ENCODE assay signal across 8 mouse cellular contexts in the genomic region with DNA sequence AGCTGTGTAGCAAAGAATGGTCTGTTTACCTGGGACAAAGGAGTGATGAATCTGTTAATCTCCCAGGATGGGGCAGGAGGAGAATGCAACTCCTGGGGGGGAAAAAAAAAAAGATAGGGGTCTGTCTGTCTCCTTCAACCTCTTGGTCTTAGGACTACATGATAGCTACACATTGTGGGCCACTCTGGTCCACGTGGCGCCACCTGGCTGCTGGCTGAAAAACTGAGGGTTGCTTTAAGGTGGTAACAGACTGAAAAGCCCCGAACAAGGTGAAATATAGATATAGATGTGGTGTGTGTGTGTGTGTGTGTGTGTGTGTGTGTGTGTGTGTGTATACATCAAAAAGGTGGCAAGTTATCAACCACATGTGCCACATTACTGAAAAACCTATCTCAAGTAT.
A peak's percentile ranks its signal among the peaks of the same experiment; 100 is the strongest.
DNase-seq lines count a peak whose midpoint lies in the region; ATAC-seq lines count a peak whose summit lies in the region.

No protein-coding gene starts in this region.

- ATAC-seq in common myeloid progenitor, adult 5-6 weeks (replicated peaks; ENCODE audit: low read depth, poor library complexity, severe bottlenecking), result peak; percentile 52; the same call in 1 of the 2 replicates
- no peak for ATAC-seq in erythroid progenitor cell, adult 5-6 weeks (replicated peaks; ENCODE audit: low FRiP score, poor library complexity, severe bottlenecking)

- peak; percentile 14 to 61 for DNase-seq in adrenal gland, adult (ENCODE audit: inconsistent age in 2 of 2, low spot score in 1 of 2)
- DNase-seq in adrenal gland, adult 8-10 months, result no peak
- peak; percentile 21 for DNase-seq in kidney, adult 18-20 months
- DNase-seq in kidney, adult 11 months, result no peak
- peak; percentile 41 for DNase-seq in A20 (ENCODE audit: low read depth, low spot score)
- DNase-seq in neural tube, embryonic 10.5 days (ENCODE audit: extremely low spot score, low spot score), result no peak

Comparison
In these comparisons a context has a peak if more than half of its experiments do, and no peak if none do; other contexts are left out.
1. DNase-seq: peak in adrenal gland, adult (2 of 2), kidney, adult 18-20 months (single experiment) and A20 (single experiment); none in adrenal gland, adult 8-10 months (single experiment), kidney, adult 11 months (single experiment) and neural tube, embryonic 10.5 days (single experiment).